Mouse (Mus musculus): ENCODE data around the gene Zfp296.

Gene Zfp296

GRCm38 (mm10) chr7:19561765-19562642, 15.1 kb upstream of the Zfp296 start:
- DNase-seq (ENCODE audit: low spot score in 2 of 2): peak; percentile 92 to 93

- peak; percentile 56 to 65 for DNase-seq (ENCODE audit: low spot score in 2 of 2)
Measured at GRCm38 (mm10) chr7:19562643-19563410, 14.3 kb upstream of the Zfp296 start, which contains the start of gene Ppp1r37. TSS of gene Ppp1r37 (minus strand) at chr7:19563076.

GRCm38 (mm10) chr7:19563884-19564283, 13.2 kb upstream of the Zfp296 start:
- DNase-seq (ENCODE audit: low spot score in 2 of 2): no peak

- no peak for DNase-seq (ENCODE audit: low spot score in 2 of 2)
Measured at GRCm38 (mm10) chr7:19564455-19564854, 12.6 kb upstream of the Zfp296 start.

GRCm38 (mm10) chr7:19565803-19566202, 11.3 kb upstream of the Zfp296 start:
- DNase-seq (ENCODE audit: low spot score in 2 of 2): no peak

- DNase-seq (ENCODE audit: low spot score in 2 of 2): no peak
Measured at GRCm38 (mm10) chr7:19567426-19567825, 9.7 kb upstream of the Zfp296 start.

- no peak for DNase-seq (ENCODE audit: low spot score in 2 of 2)
Measured at GRCm38 (mm10) chr7:19569647-19570046, 7.4 kb upstream of the Zfp296 start.

GRCm38 (mm10) chr7:19572926-19573775, 3.9 kb upstream of the Zfp296 start:
- peak; percentile 82 to 84 for DNase-seq (ENCODE audit: low spot score in 2 of 2)

GRCm38 (mm10) chr7:19573776-19574140, 3.3 kb upstream of the Zfp296 start:
- no peak for DNase-seq (ENCODE audit: low spot score in 2 of 2)

GRCm38 (mm10) chr7:19575559-19575958, 1.5 kb upstream of the Zfp296 start:
- DNase-seq (ENCODE audit: low spot score in 2 of 2): no peak

GRCm38 (mm10) chr7:19577877-19578414, 859 bp downstream of the Zfp296 start:
- no peak for DNase-seq (ENCODE audit: low spot score in 2 of 2)

GRCm38 (mm10) chr7:19578436-19578835, 1.3 kb downstream of the Zfp296 start:
- DNase-seq (ENCODE audit: low spot score in 2 of 2): no peak

- no peak for DNase-seq (ENCODE audit: low spot score in 2 of 2)
Measured at GRCm38 (mm10) chr7:19579751-19580150, 2.7 kb downstream of the Zfp296 start.

- DNase-seq (ENCODE audit: low spot score in 2 of 2): no peak
Measured at GRCm38 (mm10) chr7:19580634-19581033, 3.5 kb downstream of the Zfp296 start.

GRCm38 (mm10) chr7:19586269-19586668, 9.2 kb downstream of the Zfp296 start:
- no peak for DNase-seq (ENCODE audit: low spot score in 2 of 2)

GRCm38 (mm10) chr7:19589207-19589606, 12.1 kb downstream of the Zfp296 start:
- peak; percentile 62 to 71 for DNase-seq (ENCODE audit: low spot score in 2 of 2)

- peak; percentile 78 to 83 for DNase-seq (ENCODE audit: low spot score in 2 of 2)
Measured at GRCm38 (mm10) chr7:19589917-19590316, 12.8 kb downstream of the Zfp296 start.

GRCm38 (mm10) chr7:19593061-19593730, 16.1 kb downstream of the Zfp296 start:
- no peak for DNase-seq (ENCODE audit: low spot score in 2 of 2)

- DNase-seq (ENCODE audit: low spot score in 2 of 2): peak; percentile 66 to 73
Measured at GRCm38 (mm10) chr7:19600562-19600961, 23.5 kb downstream of the Zfp296 start.

- no peak for DNase-seq (ENCODE audit: low spot score in 2 of 2)
Measured at GRCm38 (mm10) chr7:19603055-19603454, 26.0 kb downstream of the Zfp296 start.

Measured in right cerebral cortex, postnatal 10 days (tissue).